ENCODE assay signal across 8 mouse cellular contexts in the genomic region with DNA sequence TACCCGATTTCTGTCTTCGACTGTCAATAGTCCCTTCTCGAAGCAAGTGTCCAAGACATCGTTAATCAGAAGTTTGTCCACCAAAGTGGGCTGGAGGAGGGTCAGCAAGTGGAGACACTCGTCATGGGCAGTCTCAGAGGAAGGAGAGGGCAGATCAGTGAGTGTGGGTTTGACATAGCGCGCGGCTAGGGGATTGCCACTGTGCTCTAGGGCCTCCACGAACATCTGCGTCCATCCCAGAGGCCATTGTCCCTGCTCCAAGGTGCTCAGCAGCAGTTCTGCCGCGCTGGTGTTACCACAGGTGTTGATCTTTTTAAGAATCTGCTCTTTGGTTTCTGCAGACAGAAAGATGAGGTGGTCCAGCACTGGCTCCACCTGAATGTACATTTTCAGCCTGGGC. TPM values are rescaled to one million over a fixed set of nuclear protein-coding genes. Genes with fewer than 3 reads are reported as not detected.
DNase-seq lines count a peak whose midpoint lies in the region; TF ChIP-seq lines count a peak whose summit lies in the region.

No protein-coding gene starts in this region.

- H3K36me3 ChIP-seq in spleen, adult 2 months (ENCODE audit: control insufficient read depth, insufficient read depth, low read length): no peaks in the 10 kb centered on the region

- H3K27me3 ChIP-seq in spleen, adult 2 months (ENCODE audit: control insufficient read depth, insufficient read depth, low read length): no peaks in the 10 kb centered on the region

- TF ChIP-seq CTCF in spleen, adult 2 months (IDR thresholded peaks at IDR 0.05; ENCODE audit: extremely low read depth, insufficient read depth, insufficient read length, insufficient replicate concordance): no peak

- WGBS in spleen, adult 2 months: 11% methylated on average over 12 of the region's 12 CpGs

- peak overlapping the region; percentile 58 for H3K4me3 ChIP-seq in spleen, adult 2 months (ENCODE audit: extremely low read depth, insufficient read depth, insufficient read length)

- H3K27ac ChIP-seq in spleen, adult 2 months (ENCODE audit: insufficient read depth, low read length): peak overlapping the region; percentile 59

- no peak for TF ChIP-seq POLR2A in spleen, adult 2 months (IDR thresholded peaks at IDR 0.05; ENCODE audit: low read depth, low read length)

- peak; percentile 59 for DNase-seq in 416B (ENCODE audit: low read depth)
- peak; percentile 6 for DNase-seq in adrenal gland, postnatal 25 days
- peak; percentile 9 to 55 for DNase-seq in heart, adult 18-20 months
- peak; percentile 43 for DNase-seq in kidney, adult 18-20 months
- DNase-seq in lung, postnatal 10 days: peak; percentile 11
- DNase-seq in spleen, adult 2 months (ENCODE audit: low read depth in 1 of 2, low spot score in 2 of 2): peak in 1 of 2 experiments; percentile 8
- DNase-seq in cerebellum, adult 9-11 months: no peak
- DNase-seq in right cerebral cortex, postnatal 14 days: no peak

- H3K4me1 ChIP-seq in spleen, adult 2 months (ENCODE audit: control insufficient read depth, insufficient read depth, insufficient read length): no peaks in the 10 kb centered on the region

RNA-seq across cellular contexts. Expression of a gene that starts 0.6 kb away (rescaled TPM):
- 7.9 and 17.2 TPM in 2 replicates for total RNA-seq in adrenal gland, postnatal 25 days (2021)
- 1 to 10 TPM; 5.3 to 5.5 TPM for total RNA-seq in heart, adult 18-20 months (2021)
- polyA plus RNA-seq in spleen, adult 2 months (2012; rRNA removed): 4.0 and 4.8 TPM in 2 replicates

RNA-seq across cellular contexts. Expression of a gene that starts 18.6 kb away (rescaled TPM):
- 3.5 and 5.5 TPM in 2 replicates for total RNA-seq in adrenal gland, postnatal 25 days (2021)
- total RNA-seq in heart, adult 18-20 months (2021): 10 to 100 TPM; 24.6 to 24.7 TPM
- polyA plus RNA-seq in spleen, adult 2 months (2012; rRNA removed): 3.3 and 3.7 TPM in 2 replicates

Comparison
In these comparisons a context has a peak if more than half of its experiments do, and no peak if none do; other contexts are left out.
1. DNase-seq: peak in 416B (single experiment), adrenal gland, postnatal 25 days (single experiment), heart, adult 18-20 months (2 of 2), kidney, adult 18-20 months (single experiment) and lung, postnatal 10 days (single experiment); none in cerebellum, adult 9-11 months (single experiment) and right cerebral cortex, postnatal 14 days (single experiment).